Mouse (Mus musculus) spleen, adult 18-20 months (tissue): ENCODE data around the gene Cpsf2.
"Not testable (repeated sequence)": the region's sequence is repeated elsewhere in the genome, so short reads cannot be mapped to it uniquely, and the experiment has no call there.

Experiments used
- DNase-seq, 2 experiments: peaks; one replicate each; pipeline ENCODE4 v3.0.0; 2022; ENCODE audit warnings: mixed read lengths in 2 of 2

Gene Cpsf2

GRCm38 (mm10) chr12:101975601-101976571, at the start of gene Cpsf2:
TSS of gene Cpsf2 (plus strand) at chr12:101975988.
- DNase-seq: peak; percentile 74 to 79

- DNase-seq: no peak
These were observed 47.4 kb upstream of the Cpsf2 start for GRCm38 (mm10) chr12:101928423-101928822.

DNA sequence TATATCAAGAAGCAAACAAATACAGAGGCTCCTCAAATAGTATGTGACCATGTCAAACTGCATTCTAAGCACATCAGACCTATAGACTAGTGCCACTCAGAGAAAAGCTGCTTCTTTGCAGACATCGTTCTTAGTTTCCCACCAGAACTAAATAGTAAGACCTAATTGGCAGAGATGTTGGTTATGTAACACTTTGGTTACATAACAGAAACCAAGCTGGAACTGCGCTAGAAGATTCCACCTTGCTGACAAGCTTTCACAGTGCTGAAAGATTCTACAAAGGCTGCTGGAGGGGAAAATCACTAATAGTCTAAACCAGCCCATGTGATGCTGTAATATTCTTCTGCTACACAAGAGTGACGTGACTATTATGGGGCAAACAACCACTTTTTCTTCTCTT, 40.6 kb upstream of the Cpsf2 start:
- no peak for DNase-seq

GRCm38 (mm10) chr12:101937572-101937971, 38.2 kb upstream of the Cpsf2 start:
- DNase-seq: no peak

- DNase-seq: no peak
These were observed 27.8 kb upstream of the Cpsf2 start for GRCm38 (mm10) chr12:101947986-101948385.

GRCm38 (mm10) chr12:101948801-101949200, 27.0 kb upstream of the Cpsf2 start:
- DNase-seq: no peak

DNA sequence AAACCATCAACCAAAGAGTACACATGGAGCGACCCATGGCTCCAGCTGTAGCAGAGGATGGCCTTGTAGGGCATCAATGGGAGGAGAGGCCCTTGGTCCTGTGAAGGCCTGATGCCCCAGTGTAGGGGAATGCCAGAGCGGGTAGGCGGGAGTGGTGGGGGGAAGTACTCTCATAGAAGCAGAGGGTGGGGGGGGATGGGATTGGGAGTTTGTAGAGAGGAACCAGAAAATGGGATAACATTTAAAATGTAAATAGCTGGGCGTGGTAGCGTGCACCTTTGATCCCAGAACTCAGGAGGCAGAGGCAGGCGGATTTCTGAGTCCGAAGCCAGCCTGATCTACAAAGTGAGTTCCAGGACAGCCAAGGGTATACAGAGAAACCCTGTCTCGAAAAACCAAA, 20.0 kb upstream of the Cpsf2 start:
- not testable (repeated sequence) for DNase-seq

DNA sequence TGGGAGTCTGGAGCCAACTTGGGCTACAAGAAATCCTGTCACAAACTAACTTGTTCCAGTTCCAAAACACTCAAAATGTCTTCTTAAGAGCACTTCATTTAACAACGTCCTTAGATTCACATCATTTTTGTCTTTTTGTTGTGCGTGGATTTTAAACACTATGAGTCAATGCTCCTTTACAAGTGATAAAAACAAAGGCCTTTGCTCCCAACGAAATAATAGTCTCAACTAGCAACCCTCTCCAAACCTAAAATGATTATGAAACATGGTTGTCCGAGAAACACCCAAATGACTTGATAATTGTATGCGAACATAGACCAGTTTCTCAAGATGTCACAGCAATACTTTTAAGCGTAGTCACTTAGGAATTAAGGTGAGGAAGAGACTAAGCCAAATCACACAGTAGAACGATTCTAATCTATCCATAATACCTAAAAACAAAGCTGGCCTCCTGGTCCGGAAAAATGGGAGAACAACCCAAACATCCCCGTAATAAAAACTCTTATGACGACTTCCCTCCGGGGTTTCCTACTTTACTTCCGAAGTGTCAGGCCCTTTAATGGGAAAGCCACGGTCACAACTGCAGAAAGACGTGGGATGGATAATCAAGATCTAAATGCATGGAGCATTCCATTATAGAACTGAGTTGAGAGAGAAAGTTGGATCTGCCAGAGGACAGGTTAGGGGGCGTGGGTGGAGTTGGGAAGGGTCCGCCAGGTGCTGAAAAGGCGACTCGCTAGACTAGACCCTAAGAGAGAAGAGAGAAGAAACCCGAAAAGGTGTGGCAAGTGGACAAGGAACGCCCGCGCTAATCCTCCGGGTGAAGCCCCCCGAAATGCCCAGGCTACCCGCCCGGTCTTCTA, 18.5 kb upstream of the Cpsf2 start:
- no peak for DNase-seq

GRCm38 (mm10) chr12:101957942-101958544, 17.7 kb upstream of the Cpsf2 start, which contains the start of gene Atxn3:
TSS of gene Atxn3 (minus strand) at chr12:101958246.
- DNase-seq: peak; percentile 95 to 96

DNA sequence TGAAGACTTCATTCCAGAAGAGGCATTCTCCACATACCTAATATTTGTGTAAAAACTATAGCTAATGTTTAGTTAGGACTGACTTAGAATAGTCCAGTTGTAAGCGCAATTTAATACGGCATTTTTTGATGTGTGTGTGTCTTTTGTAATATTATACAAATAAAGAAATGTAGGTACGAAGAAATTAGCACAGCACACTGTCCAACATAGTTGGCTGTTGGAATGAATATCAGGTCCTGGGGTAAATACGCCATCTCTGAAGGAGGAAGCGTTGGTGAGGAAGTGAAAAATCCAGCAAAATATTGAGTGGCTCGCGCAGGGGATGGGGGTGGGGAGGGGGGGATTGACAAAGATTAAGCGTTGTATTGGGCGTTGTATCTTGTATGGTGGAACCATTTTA, 17.2 kb upstream of the Cpsf2 start:
- DNase-seq: no peak

- not testable (repeated sequence) for DNase-seq
These were observed 16.6 kb upstream of the Cpsf2 start for GRCm38 (mm10) chr12:101958960-101959780.

- no peak for DNase-seq
These were observed 4.5 kb upstream of the Cpsf2 start for GRCm38 (mm10) chr12:101971311-101971710.

- no peak for DNase-seq
These were observed 3.6 kb upstream of the Cpsf2 start for GRCm38 (mm10) chr12:101972230-101972629.

DNA sequence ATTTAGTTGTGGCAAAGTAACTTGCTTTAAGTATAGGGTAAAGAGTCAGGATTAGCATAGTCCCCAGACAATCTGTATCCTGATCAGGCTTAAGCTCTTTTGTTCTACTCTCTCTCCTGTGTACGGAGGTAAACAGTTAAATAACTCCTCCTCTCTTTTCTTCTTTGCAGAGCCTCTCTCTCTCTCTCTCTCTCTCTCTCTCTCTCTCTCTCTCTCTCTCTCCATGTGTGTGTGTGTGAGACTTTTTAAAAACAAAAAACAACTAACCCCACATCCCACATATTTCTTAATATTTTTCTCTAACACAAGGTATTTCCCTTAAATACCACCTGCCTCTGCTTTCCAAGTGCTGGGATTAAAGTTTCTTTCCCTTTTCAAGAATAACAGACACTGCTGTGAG, 1.2 kb upstream of the Cpsf2 start:
- DNase-seq: no peak

DNA sequence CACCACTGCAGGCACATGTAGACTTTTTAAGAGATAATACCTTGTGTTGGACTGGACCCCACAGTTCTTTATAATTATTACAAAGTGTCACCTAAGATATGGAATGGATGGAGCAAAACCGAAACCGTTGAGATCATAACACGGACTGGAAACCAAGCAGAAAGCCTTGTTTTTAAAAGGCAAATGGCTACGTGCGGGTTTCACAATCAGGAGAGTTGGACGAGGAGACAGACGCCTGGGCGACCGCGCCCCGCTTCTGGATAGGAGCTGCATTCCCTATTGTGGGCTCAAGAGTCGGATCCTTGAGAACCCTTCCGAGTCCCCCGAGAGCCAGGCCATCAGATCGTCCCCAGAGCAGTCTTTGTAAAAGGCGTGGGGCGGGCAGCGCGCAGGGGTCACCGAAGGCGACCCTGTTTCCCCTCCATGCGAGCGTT, 604 bp upstream of the Cpsf2 start:
- DNase-seq: no peak

DNA sequence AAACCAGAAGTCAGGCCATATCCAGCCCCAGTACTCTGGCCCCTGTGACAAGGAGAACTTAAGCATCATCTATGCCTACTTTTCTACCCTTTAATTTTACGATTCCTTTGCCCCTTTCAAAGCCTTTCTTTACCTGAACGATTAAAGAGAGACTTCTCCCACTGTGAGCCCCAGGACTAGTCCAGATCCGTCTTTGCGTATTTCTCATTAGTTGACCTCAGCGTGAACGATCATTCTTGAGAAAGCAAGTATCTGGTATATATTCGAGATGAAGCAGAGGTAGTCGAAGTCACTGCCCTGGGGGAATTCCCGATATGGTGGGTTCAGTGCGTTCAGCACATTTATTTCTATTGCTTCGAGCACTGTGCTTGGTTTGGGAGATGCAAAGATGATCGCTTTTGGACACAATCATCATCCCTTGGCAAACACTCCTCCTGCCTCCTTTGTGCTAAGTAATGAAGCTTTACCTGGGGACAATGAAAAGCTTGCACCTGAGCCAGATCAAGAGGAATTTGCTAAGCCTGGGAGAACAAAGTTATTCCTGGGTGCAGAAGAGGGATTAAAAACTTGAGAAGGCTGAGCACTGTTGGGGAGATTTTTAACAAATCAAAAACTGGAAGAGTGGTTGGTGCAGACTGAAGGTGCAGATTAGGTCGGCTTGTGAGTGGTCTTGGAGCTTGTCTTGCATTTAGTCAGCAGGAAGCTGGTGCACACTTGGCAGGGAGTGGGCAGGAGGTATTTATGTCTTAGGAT, 1.0 kb downstream of the Cpsf2 start:
- no peak for DNase-seq

DNA sequence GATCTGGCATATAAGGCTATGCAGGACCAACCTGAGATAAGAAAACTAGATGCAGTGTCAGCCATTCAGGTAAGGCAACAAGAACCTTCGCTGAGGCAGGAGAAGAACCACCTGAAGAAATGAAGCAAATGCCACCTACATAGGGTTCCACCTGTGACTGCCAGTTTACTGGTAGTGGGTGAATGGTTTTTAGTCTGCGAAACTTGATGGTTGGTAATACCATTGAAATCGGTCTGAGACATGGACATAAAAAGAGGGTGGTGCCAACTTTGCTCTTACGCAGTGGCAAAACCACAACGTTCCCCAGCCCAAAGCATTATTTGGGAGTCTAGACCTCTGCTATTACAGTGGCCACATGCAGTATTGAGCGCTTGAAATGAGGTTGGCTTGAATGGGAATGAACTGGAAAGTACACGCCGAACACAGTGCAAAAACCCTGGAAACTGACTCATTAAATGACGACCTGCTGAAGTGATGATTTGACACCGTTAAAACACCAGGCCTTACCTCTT, 1.7 kb downstream of the Cpsf2 start:
- no peak for DNase-seq

GRCm38 (mm10) chr12:101978162-101978561, 2.4 kb downstream of the Cpsf2 start:
- no peak for DNase-seq

DNA sequence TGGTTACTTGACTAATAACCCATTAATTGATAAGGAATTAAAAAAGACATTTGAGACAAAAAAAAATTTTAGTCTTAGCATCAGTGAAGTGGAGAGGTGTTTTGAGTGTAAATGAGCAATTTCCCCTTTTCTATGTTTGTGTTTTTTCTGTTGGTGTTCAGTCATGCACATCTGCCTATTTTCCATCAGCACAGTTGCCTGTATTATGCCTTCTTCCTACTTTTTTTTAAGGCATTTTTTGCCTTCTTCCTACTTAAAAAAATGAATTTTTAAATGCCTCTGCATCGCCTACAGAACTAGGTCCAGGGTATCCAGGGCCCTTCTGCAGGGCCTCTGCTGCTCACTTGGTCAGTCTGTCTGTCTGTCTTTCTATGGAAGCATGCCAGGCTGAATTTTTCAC, 2.8 kb downstream of the Cpsf2 start:
- DNase-seq: no peak

GRCm38 (mm10) chr12:101979213-101979750, 3.5 kb downstream of the Cpsf2 start:
- no peak for DNase-seq

DNA sequence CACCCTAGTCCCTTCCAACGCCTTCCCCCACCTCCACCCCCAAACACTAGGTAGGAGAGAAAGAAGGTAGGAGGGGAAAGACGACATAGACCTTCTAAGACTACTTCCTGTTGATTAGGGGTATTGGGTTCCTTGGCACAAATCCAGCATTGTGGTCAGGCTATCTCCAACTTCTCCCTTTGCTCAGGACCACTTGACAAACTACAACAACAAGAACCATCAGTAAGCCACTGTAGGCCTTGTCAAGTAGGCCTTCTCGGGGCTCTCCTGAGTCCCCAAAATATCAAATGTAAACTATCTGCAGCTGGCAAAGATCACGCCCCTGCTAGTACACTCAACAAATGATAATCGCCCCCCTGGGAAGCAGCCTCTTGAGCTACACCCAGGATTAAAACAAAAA, 4.5 kb downstream of the Cpsf2 start:
- DNase-seq: no peak
